Mouse (Mus musculus): ENCODE data around the gene Gadl1. TPM values are rescaled to one million over a fixed set of nuclear protein-coding genes. Genes with fewer than 3 reads are reported as not detected.

The Gadl1 gene
- polyA plus RNA-seq, 1 experiment = 0.34 TPM

GRCm38 (mm10) chr9:116081781-116082180 lies 172.5 kb downstream of the Gadl1 start:
- no peak for DNase-seq (ENCODE audit: extremely low spot score in 1 of 2, low spot score in 1 of 2)

GRCm38 (mm10) chr9:116083300-116083699 lies 174.0 kb downstream of the Gadl1 start:
- DNase-seq (ENCODE audit: extremely low spot score in 1 of 2, low spot score in 1 of 2) = no peak

GRCm38 (mm10) chr9:116083726-116084323 lies 174.6 kb downstream of the Gadl1 start:
- no peak for DNase-seq (ENCODE audit: extremely low spot score in 1 of 2, low spot score in 1 of 2)

- DNase-seq (ENCODE audit: extremely low spot score in 1 of 2, low spot score in 1 of 2) = no peak
Observed at GRCm38 (mm10) chr9:116084324-116084931, 175.2 kb downstream of the Gadl1 start.

- peak in 1 of 2 experiments; percentile 30 for DNase-seq (ENCODE audit: extremely low spot score in 1 of 2, low spot score in 1 of 2)
Observed at GRCm38 (mm10) chr9:116085999-116086398, 176.7 kb downstream of the Gadl1 start.

- DNase-seq (ENCODE audit: extremely low spot score in 1 of 2, low spot score in 1 of 2) = no peak
Observed at GRCm38 (mm10) chr9:116087263-116087662, 178.0 kb downstream of the Gadl1 start.

GRCm38 (mm10) chr9:116087880-116088279 lies 178.6 kb downstream of the Gadl1 start:
- DNase-seq (ENCODE audit: extremely low spot score in 1 of 2, low spot score in 1 of 2) = peak in 1 of 2 experiments; percentile 84

GRCm38 (mm10) chr9:116088912-116089311 lies 179.7 kb downstream of the Gadl1 start:
- no peak for DNase-seq (ENCODE audit: extremely low spot score in 1 of 2, low spot score in 1 of 2)

- DNase-seq (ENCODE audit: extremely low spot score in 1 of 2, low spot score in 1 of 2) = no peak
Observed at GRCm38 (mm10) chr9:116090296-116090695, 181.0 kb downstream of the Gadl1 start.

GRCm38 (mm10) chr9:116091101-116091841 lies 182.0 kb downstream of the Gadl1 start:
- peak in 1 of 2 experiments; percentile 34 for DNase-seq (ENCODE audit: extremely low spot score in 1 of 2, low spot score in 1 of 2)

GRCm38 (mm10) chr9:116091921-116092320 lies 182.7 kb downstream of the Gadl1 start:
- DNase-seq (ENCODE audit: extremely low spot score in 1 of 2, low spot score in 1 of 2) = no peak

GRCm38 (mm10) chr9:116098724-116099595 lies 189.7 kb downstream of the Gadl1 start:
- peak in 1 of 2 experiments; percentile 27 for DNase-seq (ENCODE audit: extremely low spot score in 1 of 2, low spot score in 1 of 2)

- no peak for DNase-seq (ENCODE audit: extremely low spot score in 1 of 2, low spot score in 1 of 2)
Observed at GRCm38 (mm10) chr9:116099596-116099993, 190.3 kb downstream of the Gadl1 start.

- no peak for DNase-seq (ENCODE audit: extremely low spot score in 1 of 2, low spot score in 1 of 2)
Observed at GRCm38 (mm10) chr9:116100015-116100414, 190.8 kb downstream of the Gadl1 start.

- no peak for DNase-seq (ENCODE audit: extremely low spot score in 1 of 2, low spot score in 1 of 2)
Observed at GRCm38 (mm10) chr9:116101842-116102241, 192.6 kb downstream of the Gadl1 start.

GRCm38 (mm10) chr9:116104770-116105169 lies 195.5 kb downstream of the Gadl1 start:
- no peak for DNase-seq (ENCODE audit: extremely low spot score in 1 of 2, low spot score in 1 of 2)

- no peak for DNase-seq (ENCODE audit: extremely low spot score in 1 of 2, low spot score in 1 of 2)
Observed at GRCm38 (mm10) chr9:116108729-116109128, 199.5 kb downstream of the Gadl1 start.

- DNase-seq (ENCODE audit: extremely low spot score in 1 of 2, low spot score in 1 of 2) = no peak
Observed at GRCm38 (mm10) chr9:116111149-116111970, 202.1 kb downstream of the Gadl1 start.

GRCm38 (mm10) chr9:116114339-116114738 lies 205.1 kb downstream of the Gadl1 start:
- DNase-seq (ENCODE audit: extremely low spot score in 1 of 2, low spot score in 1 of 2) = no peak

GRCm38 (mm10) chr9:116115875-116116274 lies 206.6 kb downstream of the Gadl1 start:
- no peak for DNase-seq (ENCODE audit: extremely low spot score in 1 of 2, low spot score in 1 of 2)

Measured in frontal cortex, adult 2 months (tissue).